Mouse (Mus musculus): ENCODE results near the gene Eef2kmt. TPM values are rescaled to one million over a fixed set of nuclear protein-coding genes. Genes with fewer than 3 reads are reported as not detected.

The Eef2kmt gene
- 0.10 and 0.11 TPM in 2 replicates for polyA plus RNA-seq (2012)

DNA sequence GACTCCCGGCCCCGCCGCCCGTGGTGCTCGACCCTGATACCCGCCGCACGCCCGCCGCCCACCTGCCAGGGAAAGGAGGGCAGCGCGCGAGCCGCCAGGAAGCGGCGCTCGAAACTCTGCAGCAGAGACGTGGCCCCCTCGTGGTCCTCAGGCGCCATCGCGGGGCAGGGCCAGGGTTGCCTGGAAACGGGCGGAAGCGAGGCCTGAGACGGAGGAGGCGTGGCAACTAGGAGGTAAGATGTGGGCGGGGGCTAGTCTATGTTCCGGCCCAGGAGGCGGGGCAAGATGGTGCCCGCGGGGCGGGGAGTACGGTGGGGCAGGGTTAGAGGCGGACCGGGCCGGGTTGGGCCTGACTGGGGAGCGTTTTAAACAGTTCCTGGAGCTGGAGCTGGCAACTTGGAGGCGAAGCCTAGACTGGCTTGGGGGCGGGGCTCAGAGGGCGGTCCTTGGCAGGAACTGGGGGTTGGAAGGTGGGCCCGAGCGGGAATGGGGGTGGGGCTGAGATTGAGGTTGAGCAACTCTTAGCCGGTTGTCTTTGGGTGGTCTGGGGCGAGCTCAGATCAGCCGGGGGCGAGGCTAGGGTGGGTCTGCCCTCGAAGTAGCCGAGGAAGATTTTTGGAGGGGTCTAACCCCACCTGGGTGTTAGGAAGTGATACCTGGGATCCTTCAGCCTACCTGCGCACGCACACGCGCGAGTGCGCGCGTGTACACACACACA, at the start of gene Eef2kmt:
Gene Eef2kmt (minus strand): TSS at position 205 of the 718 bp plus-strand sequence.
- H3K4me1 ChIP-seq (ENCODE audit: control insufficient read depth): peaks cover 25% of the 10 kb centered on the region
- no peaks in the 10 kb centered on the region for H3K9me3 ChIP-seq (ENCODE audit: control insufficient read depth, low read length)
- no peaks in the 10 kb centered on the region for H3K27me3 ChIP-seq (ENCODE audit: control insufficient read depth)
- TF ChIP-seq GATA1 (IDR thresholded peaks at IDR 0.05; ENCODE audit: low read length): no peak
- no peak for TF ChIP-seq TAL1 (IDR thresholded peaks at IDR 0.05; ENCODE audit: low read length)
- peak within 1 kb of the TSS; percentile 66 for H3K4me3 ChIP-seq (replicated peaks)
- H3K36me3 ChIP-seq (ENCODE audit: control insufficient read depth): peaks cover 12% of the 10 kb centered on the region

DNA sequence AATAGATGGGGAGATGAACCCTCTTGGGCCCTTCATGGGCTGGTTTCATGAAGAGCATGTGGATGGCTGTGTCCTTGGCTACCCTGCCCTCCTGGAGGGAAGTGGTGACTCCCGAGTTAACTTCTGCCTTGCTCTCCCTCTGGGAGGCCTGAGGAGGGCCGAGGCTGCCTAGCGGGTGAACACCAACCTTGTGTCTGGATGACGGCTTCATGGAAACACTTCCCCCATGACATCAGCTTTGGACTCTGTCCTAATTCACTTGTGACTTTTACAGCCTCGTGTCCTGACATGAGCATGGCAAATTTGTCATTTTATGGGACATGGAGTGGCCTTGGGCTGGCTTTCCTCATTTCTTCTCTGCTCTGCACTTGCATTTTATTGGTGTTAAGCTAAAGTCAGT, 39.5 kb upstream of the Eef2kmt start:
- TF ChIP-seq TAL1 (IDR thresholded peaks at IDR 0.05; ENCODE audit: low read length): no peak
- TF ChIP-seq GATA1 (IDR thresholded peaks at IDR 0.05; ENCODE audit: low read length): no peak
- H3K27me3 ChIP-seq (ENCODE audit: control insufficient read depth): no peaks in the 10 kb centered on the region
- no peaks in the 10 kb centered on the region for H3K36me3 ChIP-seq (ENCODE audit: control insufficient read depth)
- H3K9me3 ChIP-seq (ENCODE audit: control insufficient read depth, low read length): no peaks in the 10 kb centered on the region
- no peaks in the 10 kb centered on the region for H3K4me1 ChIP-seq (ENCODE audit: control insufficient read depth)
- H3K4me3 ChIP-seq (replicated peaks): no peak overlapping the region

DNA sequence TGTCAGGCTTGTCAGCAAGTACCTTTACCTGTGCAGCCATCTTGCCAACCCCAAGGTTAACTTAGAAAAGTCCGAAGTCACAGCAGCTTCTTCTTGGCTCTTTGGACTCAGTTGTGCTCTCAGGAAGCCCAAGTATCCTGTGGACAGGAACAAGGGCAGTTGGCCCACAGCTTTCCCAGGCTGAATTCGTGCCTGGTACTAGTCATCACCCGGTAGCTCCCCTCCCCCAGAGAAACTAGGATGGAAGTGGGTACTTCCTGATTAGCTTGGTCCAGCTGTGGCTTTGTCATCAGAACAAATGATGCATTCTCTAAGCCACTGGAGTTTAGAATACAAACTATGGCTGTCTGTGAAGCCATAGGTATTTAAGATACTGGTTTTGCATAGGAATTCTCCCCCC, 29.6 kb upstream of the Eef2kmt start:
- H3K27me3 ChIP-seq (ENCODE audit: control insufficient read depth): no peaks in the 10 kb centered on the region
- no peaks in the 10 kb centered on the region for H3K36me3 ChIP-seq (ENCODE audit: control insufficient read depth)
- no peaks in the 10 kb centered on the region for H3K9me3 ChIP-seq (ENCODE audit: control insufficient read depth, low read length)
- no peak overlapping the region for H3K4me3 ChIP-seq (replicated peaks)
- TF ChIP-seq TAL1 (IDR thresholded peaks at IDR 0.05; ENCODE audit: low read length) (no peak), GATA1 (IDR thresholded peaks at IDR 0.05; ENCODE audit: low read length) (no peak)
- no peaks in the 10 kb centered on the region for H3K4me1 ChIP-seq (ENCODE audit: control insufficient read depth)

DNA sequence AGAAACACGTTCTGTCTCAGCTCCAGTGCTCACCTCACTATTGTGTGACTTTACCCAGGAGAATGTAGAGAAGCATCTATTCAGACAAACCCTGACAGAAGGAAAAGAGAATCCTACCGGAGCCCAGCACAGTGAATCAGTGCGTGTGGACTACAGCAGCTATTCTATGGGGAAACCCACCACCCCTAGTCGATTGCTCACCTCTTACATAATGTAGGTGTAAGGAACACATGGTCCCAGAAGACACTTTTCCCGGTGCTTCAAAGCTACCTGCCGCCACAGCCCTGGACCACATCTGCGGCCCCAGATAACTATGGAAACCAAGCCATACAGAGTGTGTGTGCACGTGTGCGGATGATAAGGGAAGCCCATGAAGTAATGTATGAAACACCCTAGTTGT, 26.9 kb upstream of the Eef2kmt start:
- Histone ChIP-seq H3K9me3 (ENCODE audit: control insufficient read depth, low read length) (no peaks in the 10 kb centered on the region), H3K36me3 (ENCODE audit: control insufficient read depth) (no peaks in the 10 kb centered on the region), H3K4me3 (replicated peaks) (no peak overlapping the region), H3K27me3 (ENCODE audit: control insufficient read depth) (no peaks in the 10 kb centered on the region), H3K4me1 (ENCODE audit: control insufficient read depth) (no peaks in the 10 kb centered on the region)
- no peak for TF ChIP-seq TAL1 (IDR thresholded peaks at IDR 0.05; ENCODE audit: low read length)
- TF ChIP-seq GATA1 (IDR thresholded peaks at IDR 0.05; ENCODE audit: low read length): no peak

DNA sequence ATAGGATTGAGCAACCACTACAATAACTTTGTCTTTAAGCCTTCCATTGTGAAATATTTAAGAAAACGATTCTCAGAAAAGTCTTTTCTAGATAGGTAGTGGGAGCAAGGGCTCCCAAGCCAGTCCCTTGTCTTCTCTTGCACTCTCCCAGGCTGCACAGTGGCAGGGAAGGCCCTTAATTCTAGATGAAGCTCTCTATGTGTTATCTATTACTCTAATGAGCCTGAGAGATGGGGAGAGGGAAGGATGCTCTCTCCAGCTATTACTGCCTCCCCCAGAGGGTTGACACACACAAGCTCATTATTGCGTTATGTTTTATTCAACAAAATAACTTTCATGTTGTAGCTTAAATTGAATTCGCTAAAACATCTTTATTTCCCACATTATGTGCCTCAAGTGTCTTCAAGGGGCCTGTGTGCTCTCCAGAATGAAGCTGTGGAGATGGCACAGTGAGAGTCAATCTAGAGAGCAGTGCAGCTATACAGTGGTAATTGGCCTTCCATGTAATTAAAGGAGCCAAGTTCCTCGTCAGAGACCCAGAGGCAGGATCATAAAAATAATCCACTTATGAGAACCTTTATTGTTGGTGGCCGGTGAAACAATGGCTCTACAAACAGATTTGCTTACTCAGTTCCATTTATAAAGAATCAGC, 23.9 kb upstream of the Eef2kmt start:
- TF ChIP-seq TAL1 (IDR thresholded peaks at IDR 0.05; ENCODE audit: low read length): no peak
- no peak for TF ChIP-seq GATA1 (IDR thresholded peaks at IDR 0.05; ENCODE audit: low read length)
- no peaks in the 10 kb centered on the region for H3K4me1 ChIP-seq (ENCODE audit: control insufficient read depth)
- no peaks in the 10 kb centered on the region for H3K9me3 ChIP-seq (ENCODE audit: control insufficient read depth, low read length)
- no peak overlapping the region for H3K4me3 ChIP-seq (replicated peaks)
- H3K27me3 ChIP-seq (ENCODE audit: control insufficient read depth): no peaks in the 10 kb centered on the region
- no peaks in the 10 kb centered on the region for H3K36me3 ChIP-seq (ENCODE audit: control insufficient read depth)

DNA sequence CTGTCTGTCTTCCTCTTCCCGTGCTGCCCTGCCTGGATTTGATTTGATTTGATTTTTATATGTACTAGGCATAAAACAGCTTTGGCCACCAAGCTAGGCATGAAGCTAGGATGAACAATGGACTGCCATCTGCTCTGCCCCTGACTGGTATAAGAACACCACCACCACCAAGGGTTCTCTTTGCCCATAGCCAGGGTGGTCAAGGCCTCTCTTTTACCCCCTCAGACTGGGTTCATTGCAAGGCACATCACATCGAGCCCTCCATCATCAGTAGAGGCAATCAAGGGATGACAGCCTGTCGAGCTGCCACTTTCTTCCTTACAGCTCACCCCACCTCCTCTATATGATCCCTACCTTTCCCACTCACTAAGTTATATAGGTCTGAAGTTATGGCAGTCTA, 16.6 kb upstream of the Eef2kmt start:
- H3K27me3 ChIP-seq (ENCODE audit: control insufficient read depth): no peaks in the 10 kb centered on the region
- no peak for TF ChIP-seq TAL1 (IDR thresholded peaks at IDR 0.05; ENCODE audit: low read length)
- no peak for TF ChIP-seq GATA1 (IDR thresholded peaks at IDR 0.05; ENCODE audit: low read length)
- no peak overlapping the region for H3K4me3 ChIP-seq (replicated peaks)
- H3K4me1 ChIP-seq (ENCODE audit: control insufficient read depth): no peaks in the 10 kb centered on the region
- no peaks in the 10 kb centered on the region for H3K9me3 ChIP-seq (ENCODE audit: control insufficient read depth, low read length)
- no peaks in the 10 kb centered on the region for H3K36me3 ChIP-seq (ENCODE audit: control insufficient read depth)

DNA sequence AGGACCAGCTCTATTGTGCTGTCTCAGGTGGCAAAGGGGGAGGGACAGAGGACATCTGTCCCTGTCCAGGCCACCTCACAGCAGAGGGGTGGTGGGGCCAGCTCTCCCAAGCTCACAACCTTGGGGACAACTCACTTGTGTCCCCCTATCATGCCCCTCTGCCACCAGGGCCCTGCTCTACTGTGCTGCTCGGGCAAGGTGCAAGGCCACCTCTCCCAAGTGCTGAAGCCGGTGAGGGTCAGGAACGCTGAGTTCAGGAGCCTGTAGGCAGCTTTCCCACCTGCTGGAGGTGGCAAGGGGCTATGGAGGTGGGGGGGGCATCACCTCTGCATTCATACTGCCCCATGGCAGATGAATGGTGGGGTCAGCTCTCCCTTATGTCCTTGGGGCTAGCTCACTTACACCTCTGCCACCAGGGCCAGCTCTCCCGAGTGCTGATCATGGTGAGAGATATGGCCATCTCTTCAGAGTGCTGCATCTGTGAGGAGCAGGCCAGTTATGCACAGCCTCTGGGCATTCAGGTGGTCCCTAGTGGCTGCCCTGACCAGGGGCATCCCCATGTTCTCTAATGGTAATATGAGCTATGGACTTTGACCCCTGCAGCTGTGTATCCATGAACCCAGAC, 15.7 kb upstream of the Eef2kmt start:
- TF ChIP-seq GATA1 (IDR thresholded peaks at IDR 0.05; ENCODE audit: low read length): no peak
- Histone ChIP-seq H3K4me3 (replicated peaks) (no peak overlapping the region), H3K4me1 (ENCODE audit: control insufficient read depth) (no peaks in the 10 kb centered on the region), H3K27me3 (ENCODE audit: control insufficient read depth) (no peaks in the 10 kb centered on the region), H3K36me3 (ENCODE audit: control insufficient read depth) (no peaks in the 10 kb centered on the region), H3K9me3 (ENCODE audit: control insufficient read depth, low read length) (no peaks in the 10 kb centered on the region)

DNA sequence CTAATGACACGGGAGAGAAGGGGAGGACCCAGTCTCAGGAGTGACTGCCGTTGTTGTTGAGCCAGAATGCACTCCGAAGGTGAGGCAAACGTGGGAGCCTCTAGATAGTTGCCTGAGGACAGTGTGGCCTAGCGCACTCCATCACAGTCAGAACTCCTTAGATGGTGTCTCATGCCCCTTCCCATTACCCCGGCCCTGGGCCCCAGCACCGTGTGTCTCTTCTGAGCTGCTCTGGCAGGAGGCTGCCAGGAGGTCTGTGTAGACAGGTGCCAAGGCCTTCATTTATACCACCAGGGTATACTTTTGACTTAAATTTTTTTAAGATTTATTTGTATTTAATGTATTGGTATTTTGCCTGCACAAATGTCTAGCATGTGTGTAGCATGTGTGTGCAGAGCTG, 8.1 kb upstream of the Eef2kmt start:
- no peaks in the 10 kb centered on the region for H3K27me3 ChIP-seq (ENCODE audit: control insufficient read depth)
- no peaks in the 10 kb centered on the region for H3K36me3 ChIP-seq (ENCODE audit: control insufficient read depth)
- no peaks in the 10 kb centered on the region for H3K4me1 ChIP-seq (ENCODE audit: control insufficient read depth)
- no peak overlapping the region for H3K4me3 ChIP-seq (replicated peaks)
- H3K9me3 ChIP-seq (ENCODE audit: control insufficient read depth, low read length): no peaks in the 10 kb centered on the region
- TF ChIP-seq TAL1 (IDR thresholded peaks at IDR 0.05; ENCODE audit: low read length) (no peak), GATA1 (IDR thresholded peaks at IDR 0.05; ENCODE audit: low read length) (no peak)

DNA sequence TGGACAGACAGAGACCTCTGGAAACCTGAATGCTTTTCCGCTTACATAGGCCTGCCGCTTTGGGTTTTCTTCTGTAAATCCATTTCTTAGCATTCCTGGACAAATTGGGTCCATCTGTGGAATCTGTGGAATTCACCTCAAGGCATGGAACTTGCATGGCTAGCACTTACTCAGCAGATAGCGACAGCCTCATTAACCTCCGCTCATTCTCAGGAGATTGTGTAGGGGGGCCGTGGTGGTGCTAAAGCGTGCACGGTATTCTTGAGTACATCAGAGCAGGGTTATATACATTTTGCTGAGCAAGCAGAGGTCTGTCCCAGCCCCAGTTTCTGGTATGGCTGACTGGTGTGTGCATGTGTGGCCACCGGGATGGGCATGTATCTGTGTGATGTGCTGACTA, 7.4 kb upstream of the Eef2kmt start:
- H3K9me3 ChIP-seq (ENCODE audit: control insufficient read depth, low read length): no peaks in the 10 kb centered on the region
- no peak overlapping the region for H3K4me3 ChIP-seq (replicated peaks)
- no peaks in the 10 kb centered on the region for H3K4me1 ChIP-seq (ENCODE audit: control insufficient read depth)
- no peaks in the 10 kb centered on the region for H3K36me3 ChIP-seq (ENCODE audit: control insufficient read depth)
- TF ChIP-seq GATA1 (IDR thresholded peaks at IDR 0.05; ENCODE audit: low read length) (no peak), TAL1 (IDR thresholded peaks at IDR 0.05; ENCODE audit: low read length) (no peak)
- no peaks in the 10 kb centered on the region for H3K27me3 ChIP-seq (ENCODE audit: control insufficient read depth)

Measured in erythroblast, embryonic 14.5 days (primary cell).